Mouse (Mus musculus): ENCODE results near the gene Olfr43. TPM values are rescaled to one million over a fixed set of nuclear protein-coding genes. Genes with fewer than 3 reads are reported as not detected.

The Olfr43 gene
- polyA plus RNA-seq (2015; fragmentation: Nextera tagmentation; extraction: Ambion mirVana) = not detected in 2 replicates

- Histone ChIP-seq H3K9me3 (ENCODE audit: control insufficient read depth, low read length) (no peaks in the 10 kb centered on the region), H3K27ac (replicated peaks) (no peak within 1 kb of the TSS), H3K4me1 (replicated peaks; ENCODE audit: control insufficient read depth, insufficient read depth) (no peaks in the 10 kb centered on the region), H3K36me3 (ENCODE audit: control insufficient read depth, insufficient read depth, low read length) (no peaks in the 10 kb centered on the region), H3K9ac (ENCODE audit: low read length) (no peak within 1 kb of the TSS), H3K27me3 (ENCODE audit: control insufficient read depth, insufficient read depth, low read length) (no peaks in the 10 kb centered on the region), H3K4me2 (replicated peaks; ENCODE audit: low read depth) (no peak within 1 kb of the TSS), H3K4me3 (ENCODE audit: low read depth, low read length) (no peak within 1 kb of the TSS)
- ATAC-seq (ENCODE audit: low FRiP score, low TSS enrichment) = no peak
- 67% methylated on average over 1 of the region's 1 CpGs for WGBS
- TF ChIP-seq EP300 (optimal IDR thresholded peaks at IDR 0.05) (no peak), CTCF (IDR thresholded peaks at IDR 0.05; ENCODE audit: low read depth) (no peak)
- no peak for DNase-seq (ENCODE audit: low spot score)
Observed at GRCm38 (mm10) chr11:74211279-74211678, at the start of gene Olfr43. Gene Olfr43, minus strand, starts transcription at chr11:74211379.

- H3K36me3 ChIP-seq (ENCODE audit: control insufficient read depth, insufficient read depth, low read length) = no peaks in the 10 kb centered on the region
- H3K9ac ChIP-seq (ENCODE audit: low read length) = no peak within 1 kb of the TSS
- H3K4me1 ChIP-seq (replicated peaks; ENCODE audit: control insufficient read depth, insufficient read depth) = no peaks in the 10 kb centered on the region
- H3K4me2 ChIP-seq (replicated peaks; ENCODE audit: low read depth) = no peak within 1 kb of the TSS
- ATAC-seq (ENCODE audit: low FRiP score, low TSS enrichment) = no peak
- H3K9me3 ChIP-seq (ENCODE audit: control insufficient read depth, low read length) = no peaks in the 10 kb centered on the region
- H3K4me3 ChIP-seq (ENCODE audit: low read depth, low read length) = no peak within 1 kb of the TSS
- DNase-seq (ENCODE audit: low spot score) = no peak
- no peak within 1 kb of the TSS for H3K27ac ChIP-seq (replicated peaks)
- 44% methylated on average over 2 of the region's 2 CpGs for WGBS
- no peaks in the 10 kb centered on the region for H3K27me3 ChIP-seq (ENCODE audit: control insufficient read depth, insufficient read depth, low read length)
- TF ChIP-seq EP300 (optimal IDR thresholded peaks at IDR 0.05) = no peak
- no peak for TF ChIP-seq CTCF (IDR thresholded peaks at IDR 0.05; ENCODE audit: low read depth)
Observed at GRCm38 (mm10) chr11:74259508-74259907, 48.3 kb upstream of the Olfr43 start, which contains the start of gene Olfr406. Gene Olfr406, plus strand, starts transcription at chr11:74259808.

GRCm38 (mm10) chr11:74241201-74241600, 30.0 kb upstream of the Olfr43 start:
- Histone ChIP-seq H3K27me3 (ENCODE audit: control insufficient read depth, insufficient read depth, low read length) (no peaks in the 10 kb centered on the region), H3K4me3 (ENCODE audit: low read depth, low read length) (no peak overlapping the region), H3K9ac (ENCODE audit: low read length) (no peak overlapping the region), H3K36me3 (ENCODE audit: control insufficient read depth, insufficient read depth, low read length) (no peaks in the 10 kb centered on the region), H3K27ac (replicated peaks) (no peak overlapping the region), H3K4me1 (replicated peaks; ENCODE audit: control insufficient read depth, insufficient read depth) (no peaks in the 10 kb centered on the region), H3K9me3 (ENCODE audit: control insufficient read depth, low read length) (no peaks in the 10 kb centered on the region), H3K4me2 (replicated peaks; ENCODE audit: low read depth) (no peak overlapping the region)
- DNase-seq (ENCODE audit: low spot score) (no peak), ATAC-seq (ENCODE audit: low FRiP score, low TSS enrichment) (no peak)
- 91% methylated on average over 3 of the region's 3 CpGs for WGBS
- no peak for TF ChIP-seq CTCF (IDR thresholded peaks at IDR 0.05; ENCODE audit: low read depth)

- ATAC-seq (ENCODE audit: low FRiP score, low TSS enrichment) (no peak), DNase-seq (ENCODE audit: low spot score) (no peak)
- no peaks in the 10 kb centered on the region for H3K4me1 ChIP-seq (replicated peaks; ENCODE audit: control insufficient read depth, insufficient read depth)
- no peak within 1 kb of the TSS for H3K4me3 ChIP-seq (ENCODE audit: low read depth, low read length)
- H3K36me3 ChIP-seq (ENCODE audit: control insufficient read depth, insufficient read depth, low read length) = no peaks in the 10 kb centered on the region
- no peaks in the 10 kb centered on the region for H3K9me3 ChIP-seq (ENCODE audit: control insufficient read depth, low read length)
- H3K27ac ChIP-seq (replicated peaks) = no peak within 1 kb of the TSS
- H3K4me2 ChIP-seq (replicated peaks; ENCODE audit: low read depth) = no peak within 1 kb of the TSS
- H3K27me3 ChIP-seq (ENCODE audit: control insufficient read depth, insufficient read depth, low read length) = no peaks in the 10 kb centered on the region
- no peak for TF ChIP-seq CTCF (IDR thresholded peaks at IDR 0.05; ENCODE audit: low read depth)
- TF ChIP-seq EP300 (optimal IDR thresholded peaks at IDR 0.05) = no peak
- H3K9ac ChIP-seq (ENCODE audit: low read length) = no peak within 1 kb of the TSS
Observed at GRCm38 (mm10) chr11:74185949-74186348, 25.2 kb downstream of the Olfr43 start, which contains the start of gene Olfr403. Gene Olfr403, plus strand, starts transcription at chr11:74186249.

GRCm38 (mm10) chr11:74183745-74184144, 27.4 kb downstream of the Olfr43 start:
- Histone ChIP-seq H3K9me3 (ENCODE audit: control insufficient read depth, low read length) (no peaks in the 10 kb centered on the region), H3K4me3 (ENCODE audit: low read depth, low read length) (no peak overlapping the region), H3K4me2 (replicated peaks; ENCODE audit: low read depth) (no peak overlapping the region), H3K4me1 (replicated peaks; ENCODE audit: control insufficient read depth, insufficient read depth) (no peaks in the 10 kb centered on the region), H3K27ac (replicated peaks) (no peak overlapping the region), H3K36me3 (ENCODE audit: control insufficient read depth, insufficient read depth, low read length) (no peaks in the 10 kb centered on the region), H3K27me3 (ENCODE audit: control insufficient read depth, insufficient read depth, low read length) (no peaks in the 10 kb centered on the region), H3K9ac (ENCODE audit: low read length) (no peak overlapping the region)
- ATAC-seq (ENCODE audit: low FRiP score, low TSS enrichment) (peak; percentile 74), DNase-seq (ENCODE audit: low spot score) (no peak)
- WGBS = 67% methylated on average over 4 of the region's 4 CpGs
- TF ChIP-seq EP300 (optimal IDR thresholded peaks at IDR 0.05) (no peak), CTCF (IDR thresholded peaks at IDR 0.05; ENCODE audit: low read depth) (no peak)

- no peak for TF ChIP-seq EP300 (optimal IDR thresholded peaks at IDR 0.05)
- no peak for TF ChIP-seq CTCF (IDR thresholded peaks at IDR 0.05; ENCODE audit: low read depth)
- H3K27me3 ChIP-seq (ENCODE audit: control insufficient read depth, insufficient read depth, low read length) = no peaks in the 10 kb centered on the region
- ATAC-seq (ENCODE audit: low FRiP score, low TSS enrichment) (peak; percentile 38), DNase-seq (ENCODE audit: low spot score) (peak; percentile 14)
- H3K27ac ChIP-seq (replicated peaks) = no peak overlapping the region
- H3K4me2 ChIP-seq (replicated peaks; ENCODE audit: low read depth) = no peak overlapping the region
- H3K36me3 ChIP-seq (ENCODE audit: control insufficient read depth, insufficient read depth, low read length) = no peaks in the 10 kb centered on the region
- H3K9me3 ChIP-seq (ENCODE audit: control insufficient read depth, low read length) = no peaks in the 10 kb centered on the region
- 75% methylated on average over 4 of the region's 4 CpGs for WGBS
- H3K4me3 ChIP-seq (ENCODE audit: low read depth, low read length) = no peak overlapping the region
- H3K4me1 ChIP-seq (replicated peaks; ENCODE audit: control insufficient read depth, insufficient read depth) = no peaks in the 10 kb centered on the region
- no peak overlapping the region for H3K9ac ChIP-seq (ENCODE audit: low read length)
Observed at GRCm38 (mm10) chr11:74183168-74183567, 28.0 kb downstream of the Olfr43 start.

All from stomach, postnatal 0 days (tissue).